Mouse (Mus musculus): ENCODE data around the gene Mkrn1.

DNA sequence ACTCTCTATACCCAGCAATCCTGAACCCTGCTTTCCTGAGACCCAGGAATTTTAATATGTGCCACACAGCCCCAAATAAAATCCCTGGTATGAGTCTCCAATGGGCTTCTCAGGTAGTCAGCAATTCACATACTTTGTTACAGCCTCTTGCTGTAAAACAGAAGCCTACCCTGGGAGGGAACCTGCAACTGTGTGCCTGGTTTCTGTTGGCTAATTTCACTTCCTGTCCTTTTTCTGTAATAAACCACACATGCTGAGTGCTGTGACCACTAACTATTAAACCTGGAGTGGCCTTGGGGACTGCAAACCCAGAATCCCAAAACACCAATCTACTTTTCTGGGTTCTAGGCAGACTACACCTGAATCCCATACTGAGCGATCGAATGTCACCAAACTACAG is 57.6 kb downstream of the Mkrn1 start:
- TF ChIP-seq CTCF (IDR thresholded peaks at IDR 0.05; ENCODE audit: low read depth) (no peak), EP300 (IDR thresholded peaks at IDR 0.05; ENCODE audit: low read depth) (no peak)
